Mouse (Mus musculus) activated CD4-positive, CD25-positive, alpha-beta regulatory T cell, adult 9 weeks (primary cell): ENCODE results near the gene Trim33. TPM values are rescaled to one million over a fixed set of nuclear protein-coding genes. Genes with fewer than 3 reads are reported as not detected.

ENCODE experiments used
- polyA plus RNA-seq: library from polyadenylated mRNA; unstranded; fragments of 100-300 nt; shearing (Covaris generic); gene quantifications from one replicate; pipeline ENCODE4 v1.2.1, GENCODE M21; 2017

Trim33 gene
- 20.9 TPM for polyA plus RNA-seq

GRCm38 (mm10) chr3:103279182-103280149, at the start of gene Trim33:
Gene Trim33 (plus strand): TSS chr3:103279293.

Other genes starting within 250 kb of the Trim33 start
- gene Nras, start 221.0 kb upstream of the Trim33 start, polyA plus RNA-seq, result 64.9 TPM
- 2.4 TPM for gene Ampd1, start 205.3 kb upstream of the Trim33 start, polyA plus RNA-seq
- 1.9 TPM for gene Dennd2c, start 176.7 kb upstream of the Trim33 start, polyA plus RNA-seq
- gene Bcas2, start 107.6 kb upstream of the Trim33 start, polyA plus RNA-seq, result 154 TPM